Mouse (Mus musculus): Measurements from ENCODE around the gene Tial1. TPM values are rescaled to one million over a fixed set of nuclear protein-coding genes. Genes with fewer than 3 reads are reported as not detected.

Tial1 gene
- total RNA-seq (2014; rRNA removed) (33.8 and 44.7 TPM in 2 replicates), polyA plus RNA-seq (2015; fragmentation: Nextera tagmentation; extraction: Ambion mirVana) (22.4 and 26.0 TPM in 2 replicates)

GRCm38 (mm10) chr7:128461285-128462215 is at the start of gene Tial1:
TSS of gene Tial1 (minus strand) at chr7:128461717.
- under 1% methylated on average over 68 of the region's 69 CpGs for WGBS
- peak; percentile 99 for ATAC-seq

GRCm38 (mm10) chr7:128504091-128504490 is 42.6 kb upstream of the Tial1 start:
- DNase-seq (ENCODE audit: low spot score) (no peak), ATAC-seq (no peak)
- Histone ChIP-seq H3K9ac (replicated peaks; ENCODE audit: low read length) (no peak overlapping the region), H3K4me2 (ENCODE audit: low read depth, low read length) (no peak overlapping the region), H3K36me3 (ENCODE audit: insufficient read depth, low read length) (no peaks in the 10 kb centered on the region), H3K27me3 (ENCODE audit: insufficient read depth, low read length) (no peaks in the 10 kb centered on the region), H3K9me3 (ENCODE audit: low read length) (no peaks in the 10 kb centered on the region), H3K27ac (no peak overlapping the region), H3K4me3 (ENCODE audit: low read length) (no peak overlapping the region), H3K4me1 (ENCODE audit: insufficient read depth, low read length) (no peaks in the 10 kb centered on the region)
- WGBS = 92% methylated on average over 6 of the region's 6 CpGs
- no peak for TF ChIP-seq CTCF (IDR thresholded peaks at IDR 0.05; ENCODE audit: low read depth)

More at GRCm38 (mm10) chr7:128461285-128462215, at the start of gene Tial1:
- Histone ChIP-seq H3K4me3 (ENCODE audit: low read length) (peak within 1 kb of the TSS; percentile 91), H3K36me3 (ENCODE audit: insufficient read depth, low read length) (no peaks in the 10 kb centered on the region), H3K9me3 (ENCODE audit: low read length) (no peaks in the 10 kb centered on the region), H3K4me2 (ENCODE audit: low read depth, low read length) (peak within 1 kb of the TSS; percentile 94), H3K27me3 (ENCODE audit: insufficient read depth, low read length) (no peaks in the 10 kb centered on the region), H3K27ac (peak within 1 kb of the TSS; percentile 91), H3K9ac (replicated peaks; ENCODE audit: low read length) (peak within 1 kb of the TSS; percentile 89), H3K4me1 (ENCODE audit: insufficient read depth, low read length) (no peaks in the 10 kb centered on the region)
- no peak for TF ChIP-seq CTCF (IDR thresholded peaks at IDR 0.05; ENCODE audit: low read depth)
- DNase-seq (ENCODE audit: low spot score) = peak; percentile 99

- H3K4me2 ChIP-seq (ENCODE audit: low read depth, low read length) = no peak overlapping the region
- no peaks in the 10 kb centered on the region for H3K27me3 ChIP-seq (ENCODE audit: insufficient read depth, low read length)
- no peaks in the 10 kb centered on the region for H3K9me3 ChIP-seq (ENCODE audit: low read length)
- no peak overlapping the region for H3K9ac ChIP-seq (replicated peaks; ENCODE audit: low read length)
- no peaks in the 10 kb centered on the region for H3K4me1 ChIP-seq (ENCODE audit: insufficient read depth, low read length)
- ATAC-seq = no peak
- DNase-seq (ENCODE audit: low spot score) = no peak
- no peak overlapping the region for H3K27ac ChIP-seq
- no peaks in the 10 kb centered on the region for H3K36me3 ChIP-seq (ENCODE audit: insufficient read depth, low read length)
- no peak for TF ChIP-seq CTCF (IDR thresholded peaks at IDR 0.05; ENCODE audit: low read depth)
- 85% methylated on average over 6 of the region's 6 CpGs for WGBS
- no peak overlapping the region for H3K4me3 ChIP-seq (ENCODE audit: low read length)
Observed at GRCm38 (mm10) chr7:128499801-128500200, 38.3 kb upstream of the Tial1 start.

GRCm38 (mm10) chr7:128494546-128494945 is 33.0 kb upstream of the Tial1 start:
- 95% methylated on average over 5 of the region's 5 CpGs for WGBS
- DNase-seq (ENCODE audit: low spot score) (no peak), ATAC-seq (no peak)
- Histone ChIP-seq H3K4me1 (ENCODE audit: insufficient read depth, low read length) (no peaks in the 10 kb centered on the region), H3K36me3 (ENCODE audit: insufficient read depth, low read length) (no peaks in the 10 kb centered on the region), H3K4me3 (ENCODE audit: low read length) (no peak overlapping the region), H3K27me3 (ENCODE audit: insufficient read depth, low read length) (no peaks in the 10 kb centered on the region), H3K9ac (replicated peaks; ENCODE audit: low read length) (no peak overlapping the region), H3K4me2 (ENCODE audit: low read depth, low read length) (no peak overlapping the region), H3K9me3 (ENCODE audit: low read length) (no peaks in the 10 kb centered on the region), H3K27ac (no peak overlapping the region)
- TF ChIP-seq CTCF (IDR thresholded peaks at IDR 0.05; ENCODE audit: low read depth) = no peak

- TF ChIP-seq CTCF (IDR thresholded peaks at IDR 0.05; ENCODE audit: low read depth) = no peak
- no peak overlapping the region for H3K27ac ChIP-seq
- peaks cover 15% of the 10 kb centered on the region for H3K9me3 ChIP-seq (ENCODE audit: low read length)
- 98% methylated on average over 3 of the region's 3 CpGs for WGBS
- no peak overlapping the region for H3K4me3 ChIP-seq (ENCODE audit: low read length)
- ATAC-seq = no peak
- no peak overlapping the region for H3K9ac ChIP-seq (replicated peaks; ENCODE audit: low read length)
- H3K27me3 ChIP-seq (ENCODE audit: insufficient read depth, low read length) = no peaks in the 10 kb centered on the region
- DNase-seq (ENCODE audit: low spot score) = no peak
- H3K36me3 ChIP-seq (ENCODE audit: insufficient read depth, low read length) = no peaks in the 10 kb centered on the region
- no peaks in the 10 kb centered on the region for H3K4me1 ChIP-seq (ENCODE audit: insufficient read depth, low read length)
- no peak overlapping the region for H3K4me2 ChIP-seq (ENCODE audit: low read depth, low read length)
Observed at GRCm38 (mm10) chr7:128488986-128489385, 27.5 kb upstream of the Tial1 start.

- TF ChIP-seq CTCF (IDR thresholded peaks at IDR 0.05; ENCODE audit: low read depth) = peak; percentile 76
- 19% methylated on average over 10 of the region's 10 CpGs for WGBS
- Histone ChIP-seq H3K9ac (replicated peaks; ENCODE audit: low read length) (no peak overlapping the region), H3K36me3 (ENCODE audit: insufficient read depth, low read length) (no peaks in the 10 kb centered on the region), H3K4me1 (ENCODE audit: insufficient read depth, low read length) (no peaks in the 10 kb centered on the region), H3K4me2 (ENCODE audit: low read depth, low read length) (peak overlapping the region; percentile 45), H3K27me3 (ENCODE audit: insufficient read depth, low read length) (no peaks in the 10 kb centered on the region), H3K9me3 (ENCODE audit: low read length) (no peaks in the 10 kb centered on the region), H3K27ac (no peak overlapping the region), H3K4me3 (ENCODE audit: low read length) (peak overlapping the region; percentile 23; the same call in 1 of the 2 replicates)
- DNase-seq (ENCODE audit: low spot score) (peak; percentile 83), ATAC-seq (peak; percentile 93)
Observed at GRCm38 (mm10) chr7:128474322-128474721, 12.8 kb upstream of the Tial1 start.
